ENCODE assay signal across 12 mouse cellular contexts in genomic region chr9:47167681-47168240, GRCm38 (mm10).
A peak's percentile ranks its signal among the peaks of the same experiment; 100 is the strongest.
DNase-seq lines count a peak whose midpoint lies in the region; ATAC-seq and TF ChIP-seq lines count a peak whose summit lies in the region.
"Had no signal": no experiment of that assay in that cellular context is flagged by ENCODE, and none has a peak within 500 bp of the region (broad histone marks: within the 10 kb centered on the region; RNA-seq: fewer than 3 reads in every experiment).

No protein-coding gene starts in this region.

- TF ChIP-seq POLR2A in limb, embryonic 14.5 days (IDR thresholded peaks at IDR 0.05; ENCODE audit: borderline replicate concordance, extremely low read depth, insufficient read depth, insufficient read length), result no peak
- TF ChIP-seq POLR2A in cerebellum, adult 2 months (IDR thresholded peaks at IDR 0.05; ENCODE audit: borderline replicate concordance, insufficient read depth, low read length), result no peak

- H3K27ac ChIP-seq in hindbrain, embryonic 11.5 days (ENCODE audit: low read depth, low read length), result no peak overlapping the region
- H3K27ac ChIP-seq in hindbrain, postnatal 0 days, result no peak overlapping the region
- H3K27ac ChIP-seq in limb, embryonic 14.5 days (replicated peaks; ENCODE audit: low read depth, low read length), result no peak overlapping the region
- no peak overlapping the region for H3K27ac ChIP-seq in neural tube, embryonic 15.5 days (replicated peaks)
- H3K27ac ChIP-seq in cerebellum, adult 2 months (ENCODE audit: insufficient read depth, low read length), result no peak overlapping the region
- H3K27ac ChIP-seq in heart, embryonic 12.5 days (ENCODE audit: poor library complexity, severe bottlenecking), result no peak overlapping the region

- no peak for ATAC-seq in hindbrain, embryonic 11.5 days (ENCODE audit: low FRiP score)
- no peak for ATAC-seq in hindbrain, postnatal 0 days
- no peak for ATAC-seq in limb, embryonic 14.5 days (ENCODE audit: low FRiP score, low read depth)
- ATAC-seq in neural tube, embryonic 15.5 days (ENCODE audit: low FRiP score), result no peak
- no peak for ATAC-seq in heart, embryonic 12.5 days (ENCODE audit: insufficient number of reproducible peaks, low FRiP score)

- H3K4me1 ChIP-seq in hindbrain, embryonic 11.5 days (replicated peaks; ENCODE audit: control insufficient read depth, insufficient read depth, low read length), result no peaks in the 10 kb centered on the region; the same call in 1 of the 2 replicates
- no peaks in the 10 kb centered on the region for H3K4me1 ChIP-seq in hindbrain, postnatal 0 days (ENCODE audit: insufficient read depth, low read length)
- peaks cover 5% of the 10 kb centered on the region; the same call in 1 of the 2 replicates for H3K4me1 ChIP-seq in limb, embryonic 14.5 days (ENCODE audit: control insufficient read depth, insufficient read depth, low read length)
- peaks cover 3% of the 10 kb centered on the region; the same call in 1 of the 2 replicates for H3K4me1 ChIP-seq in neural tube, embryonic 15.5 days
- no peaks in the 10 kb centered on the region for H3K4me1 ChIP-seq in cerebellum, adult 2 months (ENCODE audit: control insufficient read depth, insufficient read depth, low read length)
- no peaks in the 10 kb centered on the region for H3K4me1 ChIP-seq in heart, embryonic 12.5 days (replicated peaks)

- H3K4me2 ChIP-seq in hindbrain, embryonic 11.5 days (replicated peaks; ENCODE audit: low read depth, low read length), result no peak overlapping the region
- no peak overlapping the region for H3K4me2 ChIP-seq in hindbrain, postnatal 0 days (ENCODE audit: low read depth, low read length)
- H3K4me2 ChIP-seq in limb, embryonic 14.5 days (replicated peaks; ENCODE audit: low read depth, low read length, severe bottlenecking), result peak overlapping the region; percentile 37
- H3K4me2 ChIP-seq in neural tube, embryonic 15.5 days, result no peak overlapping the region
- no peak overlapping the region for H3K4me2 ChIP-seq in heart, embryonic 12.5 days

- peak; percentile 4 for DNase-seq in hindbrain, embryonic 11.5 days (ENCODE audit: low spot score)
- no peak for DNase-seq in hindbrain, postnatal 0 days (ENCODE audit: low spot score)
- DNase-seq in embryo, embryonic 9.5 days (ENCODE audit: extremely low spot score), result peak; percentile 6
- no peak for DNase-seq in limb, embryonic 14.5 days (ENCODE audit: low spot score)
- peak; percentile 70 for DNase-seq in retina, postnatal 1 day
- no peak for DNase-seq in cerebellum, adult 2 months
- DNase-seq: gastrocnemius, postnatal 10 days; heart, postnatal 4 days; kidney, adult 9 months; right cerebral cortex, adult 18-20 months had no signal

- no peak overlapping the region for H3K4me3 ChIP-seq in hindbrain, embryonic 11.5 days (ENCODE audit: low read depth, low read length)
- no peak overlapping the region for H3K4me3 ChIP-seq in hindbrain, postnatal 0 days (ENCODE audit: low read length)
- H3K4me3 ChIP-seq in limb, embryonic 14.5 days (replicated peaks; ENCODE audit: low read length), result peak overlapping the region; percentile 14; the same call in 1 of the 2 replicates
- H3K4me3 ChIP-seq in neural tube, embryonic 15.5 days (replicated peaks), result no peak overlapping the region
- no peak overlapping the region for H3K4me3 ChIP-seq in cerebellum, adult 2 months (replicated peaks; ENCODE audit: insufficient read depth, low read depth, low read length)
- H3K4me3 ChIP-seq in heart, embryonic 12.5 days, result no peak overlapping the region

- H3K36me3 ChIP-seq in hindbrain, embryonic 11.5 days (ENCODE audit: control insufficient read depth, insufficient read depth, low read length), result no peaks in the 10 kb centered on the region
- H3K36me3 ChIP-seq in hindbrain, postnatal 0 days (ENCODE audit: insufficient read depth, low read length), result no peaks in the 10 kb centered on the region
- H3K36me3 ChIP-seq in limb, embryonic 14.5 days (ENCODE audit: control insufficient read depth, insufficient read depth, low read length), result no peaks in the 10 kb centered on the region
- no peaks in the 10 kb centered on the region for H3K36me3 ChIP-seq in neural tube, embryonic 15.5 days
- H3K36me3 ChIP-seq in heart, embryonic 12.5 days, result no peaks in the 10 kb centered on the region

- no peak for TF ChIP-seq CTCF in hindbrain, postnatal 0 days (IDR thresholded peaks at IDR 0.05; ENCODE audit: low read depth)
- TF ChIP-seq CTCF in cerebellum, adult 2 months (IDR thresholded peaks at IDR 0.05; ENCODE audit: borderline replicate concordance, insufficient read depth, low read depth, low read length), result no peak

- WGBS in hindbrain, embryonic 11.5 days, result 74% methylated on average over 20 of the region's 20 CpGs
- WGBS in hindbrain, postnatal 0 days, result 69% methylated on average over 20 of the region's 20 CpGs
- 14% methylated on average over 20 of the region's 20 CpGs for WGBS in limb, embryonic 14.5 days
- 85% methylated on average over 20 of the region's 20 CpGs for WGBS in neural tube, embryonic 15.5 days
- WGBS in cerebellum, adult 2 months, result 74% methylated on average over 20 of the region's 20 CpGs
- 79% methylated on average over 20 of the region's 20 CpGs for WGBS in heart, embryonic 12.5 days

- no peak overlapping the region for H3K9ac ChIP-seq in hindbrain, embryonic 11.5 days (ENCODE audit: low read depth, low read length)
- no peak overlapping the region for H3K9ac ChIP-seq in hindbrain, postnatal 0 days (replicated peaks; ENCODE audit: low read length)
- H3K9ac ChIP-seq in limb, embryonic 14.5 days (ENCODE audit: low read depth, low read length, severe bottlenecking), result no peak overlapping the region
- H3K9ac ChIP-seq in neural tube, embryonic 15.5 days (replicated peaks), result no peak overlapping the region
- H3K9ac ChIP-seq in heart, embryonic 12.5 days, result no peak overlapping the region

- no peaks in the 10 kb centered on the region for H3K27me3 ChIP-seq in hindbrain, embryonic 11.5 days (ENCODE audit: control insufficient read depth, insufficient read depth, low read length)
- no peaks in the 10 kb centered on the region for H3K27me3 ChIP-seq in hindbrain, postnatal 0 days (ENCODE audit: insufficient read depth, low read length)
- H3K27me3 ChIP-seq in limb, embryonic 14.5 days (ENCODE audit: control insufficient read depth, insufficient read depth, low read length), result no peaks in the 10 kb centered on the region
- no peaks in the 10 kb centered on the region for H3K27me3 ChIP-seq in neural tube, embryonic 15.5 days (replicated peaks)
- no peaks in the 10 kb centered on the region for H3K27me3 ChIP-seq in cerebellum, adult 2 months (ENCODE audit: control insufficient read depth, insufficient read depth, low read length)
- H3K27me3 ChIP-seq in heart, embryonic 12.5 days (replicated peaks), result peaks cover 5% of the 10 kb centered on the region

- no peaks in the 10 kb centered on the region for H3K9me3 ChIP-seq in hindbrain, embryonic 11.5 days (ENCODE audit: control insufficient read depth, low read length)
- H3K9me3 ChIP-seq in hindbrain, postnatal 0 days (ENCODE audit: low read length), result no peaks in the 10 kb centered on the region
- no peaks in the 10 kb centered on the region for H3K9me3 ChIP-seq in limb, embryonic 14.5 days (ENCODE audit: control insufficient read depth, low read length)
- H3K9me3 ChIP-seq in neural tube, embryonic 15.5 days (replicated peaks), result no peaks in the 10 kb centered on the region
- no peaks in the 10 kb centered on the region for H3K9me3 ChIP-seq in heart, embryonic 12.5 days (replicated peaks)

Comparison
In these comparisons a context has a peak if more than half of its experiments do, and no peak if none do; other contexts are left out.
1. DNase-seq: peak in hindbrain, embryonic 11.5 days (single experiment), embryo, embryonic 9.5 days (single experiment) and retina, postnatal 1 day (single experiment); none in hindbrain, postnatal 0 days (single experiment), limb, embryonic 14.5 days (single experiment) and cerebellum, adult 2 months (0 of 2).